Mouse (Mus musculus): ENCODE measurements around the gene Strn3.
"Not testable (repeated sequence)": the region's sequence is repeated elsewhere in the genome, so short reads cannot be mapped to it uniquely, and the experiment has no call there.

Gene Strn3

GRCm38 (mm10) chr12:51694096-51694495 is 2.4 kb upstream of the Strn3 start:
- in situ Hi-C loops (cut with MboI; ENCODE audit: low sequenced_read_pairs), result no loop called here

- in situ Hi-C loops (cut with MboI; ENCODE audit: low sequenced_read_pairs), result no loop called here
Observed at GRCm38 (mm10) chr12:51693419-51693818, 1.7 kb upstream of the Strn3 start.

GRCm38 (mm10) chr12:51692870-51693269 is 1.2 kb upstream of the Strn3 start:
- in situ Hi-C loops (cut with MboI; ENCODE audit: low sequenced_read_pairs), result not testable (repeated sequence)

GRCm38 (mm10) chr12:51690893-51691844 is 528 bp downstream of the Strn3 start, which contains the start of gene Ap4s1:
TSS of gene Ap4s1 (plus strand) at chr12:51691033.
- in situ Hi-C loops (cut with MboI; ENCODE audit: low sequenced_read_pairs), result no loop called here

- in situ Hi-C loops (cut with MboI; ENCODE audit: low sequenced_read_pairs), result no loop called here
Observed at GRCm38 (mm10) chr12:51688546-51688945, 3.2 kb downstream of the Strn3 start.

- in situ Hi-C loops (cut with MboI; ENCODE audit: low sequenced_read_pairs), result no loop called here
Observed at GRCm38 (mm10) chr12:51678844-51679243, 12.9 kb downstream of the Strn3 start.

- in situ Hi-C loops (cut with MboI; ENCODE audit: low sequenced_read_pairs), result no loop called here
Observed at GRCm38 (mm10) chr12:51676442-51676841, 15.3 kb downstream of the Strn3 start.

GRCm38 (mm10) chr12:51673270-51673669 is 18.4 kb downstream of the Strn3 start:
- in situ Hi-C loops (cut with MboI; ENCODE audit: low sequenced_read_pairs), result no loop called here

- in situ Hi-C loops (cut with MboI; ENCODE audit: low sequenced_read_pairs), result no loop called here
Observed at GRCm38 (mm10) chr12:51671231-51671891, 20.3 kb downstream of the Strn3 start.

- in situ Hi-C loops (cut with MboI; ENCODE audit: low sequenced_read_pairs), result no loop called here
Observed at GRCm38 (mm10) chr12:51666708-51667430, 24.8 kb downstream of the Strn3 start.

GRCm38 (mm10) chr12:51663908-51664307 is 27.8 kb downstream of the Strn3 start:
- in situ Hi-C loops (cut with MboI; ENCODE audit: low sequenced_read_pairs), result no loop called here

- in situ Hi-C loops (cut with MboI; ENCODE audit: low sequenced_read_pairs), result no loop called here
Observed at GRCm38 (mm10) chr12:51663011-51663410, 28.7 kb downstream of the Strn3 start.

GRCm38 (mm10) chr12:51655944-51656465 is 35.7 kb downstream of the Strn3 start:
- in situ Hi-C loops (cut with MboI; ENCODE audit: low sequenced_read_pairs), result no loop called here

GRCm38 (mm10) chr12:51649401-51649800 is 42.3 kb downstream of the Strn3 start:
- in situ Hi-C loops (cut with MboI; ENCODE audit: low sequenced_read_pairs), result not testable (repeated sequence)

GRCm38 (mm10) chr12:51641871-51642270 is 49.8 kb downstream of the Strn3 start:
- in situ Hi-C loops (cut with MboI; ENCODE audit: low sequenced_read_pairs), result no loop called here

- in situ Hi-C loops (cut with MboI; ENCODE audit: low sequenced_read_pairs), result no loop called here
Observed at GRCm38 (mm10) chr12:51636689-51637470, 54.8 kb downstream of the Strn3 start.

- in situ Hi-C loops (cut with MboI; ENCODE audit: low sequenced_read_pairs), result no loop called here
Observed at GRCm38 (mm10) chr12:51636260-51636659, 55.4 kb downstream of the Strn3 start.

- in situ Hi-C loops (cut with MboI; ENCODE audit: low sequenced_read_pairs), result no loop called here
Observed at GRCm38 (mm10) chr12:51633481-51633880, 58.2 kb downstream of the Strn3 start.

- in situ Hi-C loops (cut with MboI; ENCODE audit: low sequenced_read_pairs), result loop anchor here (25.0 kb wide), 1 partner anchor 211 kb away; no protein-coding TSS in a partner anchor
Observed at GRCm38 (mm10) chr12:51623366-51623694, 68.4 kb downstream of the Strn3 start.

GRCm38 (mm10) chr12:51622670-51623365 is 68.9 kb downstream of the Strn3 start:
- in situ Hi-C loops (cut with MboI; ENCODE audit: low sequenced_read_pairs), result loop anchor here (25.0 kb wide), 1 partner anchor 211 kb away; no protein-coding TSS in a partner anchor
